Mouse (Mus musculus): ENCODE data around the gene Hapln4. TPM values are rescaled to one million over a fixed set of nuclear protein-coding genes. Genes with fewer than 3 reads are reported as not detected.
A peak's percentile ranks its signal among the peaks of the same experiment; 100 is the strongest.

Hapln4 gene
- polyA plus RNA-seq, 1 experiment, result 0.08 TPM

DNA sequence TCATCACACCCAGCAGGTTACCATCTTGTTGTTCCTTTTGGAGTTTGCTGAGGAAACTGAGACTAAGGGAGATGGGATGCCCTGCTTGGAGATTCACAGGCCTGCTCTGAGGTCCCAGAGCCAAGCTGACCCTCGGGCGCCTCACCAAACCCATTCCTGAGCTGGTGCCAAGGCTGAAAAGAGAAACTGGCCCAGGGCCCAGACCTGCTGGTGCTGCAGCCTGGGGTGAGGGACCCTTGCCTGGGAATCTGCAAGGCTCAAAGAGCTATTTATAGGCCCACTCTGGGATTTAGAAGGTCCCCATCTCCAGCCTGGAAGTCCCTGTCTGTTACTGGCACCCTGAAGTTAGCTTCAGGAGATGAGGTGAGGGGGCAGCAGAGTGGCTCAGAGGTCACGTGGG, 45.2 kb downstream of the Hapln4 start:
- 56% methylated on average over 3 of the region's 3 CpGs for WGBS

DNA sequence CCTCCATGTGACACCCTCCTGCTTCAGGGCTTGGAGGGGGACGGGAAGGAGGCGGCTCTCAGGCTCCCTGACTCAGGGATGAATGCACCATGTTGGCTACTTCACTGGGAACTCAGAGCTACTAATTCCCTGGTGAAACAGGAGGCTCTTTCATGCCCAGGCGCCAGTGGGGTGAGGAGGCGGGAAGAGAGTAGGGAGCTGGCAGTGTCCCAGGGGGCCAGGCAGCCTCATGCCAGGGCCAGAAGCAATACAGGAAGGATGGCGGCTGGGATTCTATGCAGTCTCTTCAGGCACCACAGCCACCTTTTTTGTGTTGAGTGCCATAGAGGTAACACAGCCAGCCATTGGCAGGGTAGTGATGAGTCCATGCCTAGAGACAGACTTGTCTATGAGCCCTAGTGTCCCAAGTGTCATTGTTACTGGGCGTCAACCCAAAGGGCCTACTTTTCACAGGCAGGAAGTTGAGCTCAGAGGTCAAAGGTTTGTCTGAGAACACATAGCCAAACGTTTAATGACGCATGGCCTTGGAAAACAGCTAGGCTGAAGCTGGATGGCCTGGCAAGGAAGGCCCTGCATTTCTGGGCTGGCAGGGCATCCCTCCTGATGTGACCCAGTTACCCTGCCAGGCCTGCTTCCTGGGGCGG, 46.2 kb downstream of the Hapln4 start:
- Histone ChIP-seq H3K27me3 (replicated peaks; ENCODE audit: control insufficient read depth, insufficient read depth, low read length) (no peaks in the 10 kb centered on the region), H3K27ac (ENCODE audit: insufficient read depth, low read depth, low read length) (no peak overlapping the region), H3K36me3 (ENCODE audit: control insufficient read depth, insufficient read depth, low read length) (no peaks in the 10 kb centered on the region), H3K4me1 (ENCODE audit: control insufficient read depth, insufficient read depth, low read length) (peaks cover 9% of the 10 kb centered on the region; the same call in 1 of the 2 replicates), H3K4me3 (ENCODE audit: insufficient read depth, low read depth, low read length) (no peak overlapping the region)
- WGBS, result 47% methylated on average over 9 of the region's 9 CpGs
- TF ChIP-seq POLR2A (IDR thresholded peaks at IDR 0.05; ENCODE audit: low read depth, low read length) (no peak), CTCF (conservative IDR thresholded peaks at IDR 0.05; ENCODE audit: insufficient read depth, insufficient read length, low read depth, low read length) (no peak)
- DNase-seq, result peak; percentile 75

More for the DNA sequence above, 45.2 kb downstream of the Hapln4 start:
- Histone ChIP-seq H3K36me3 (ENCODE audit: control insufficient read depth, insufficient read depth, low read length) (no peaks in the 10 kb centered on the region), H3K27me3 (replicated peaks; ENCODE audit: control insufficient read depth, insufficient read depth, low read length) (no peaks in the 10 kb centered on the region), H3K4me1 (ENCODE audit: control insufficient read depth, insufficient read depth, low read length) (peaks cover 9% of the 10 kb centered on the region; the same call in 1 of the 2 replicates), H3K4me3 (ENCODE audit: insufficient read depth, low read depth, low read length) (no peak overlapping the region), H3K27ac (ENCODE audit: insufficient read depth, low read depth, low read length) (no peak overlapping the region)
- TF ChIP-seq CTCF (conservative IDR thresholded peaks at IDR 0.05; ENCODE audit: insufficient read depth, insufficient read length, low read depth, low read length), result no peak
- peak; percentile 64 for DNase-seq

DNA sequence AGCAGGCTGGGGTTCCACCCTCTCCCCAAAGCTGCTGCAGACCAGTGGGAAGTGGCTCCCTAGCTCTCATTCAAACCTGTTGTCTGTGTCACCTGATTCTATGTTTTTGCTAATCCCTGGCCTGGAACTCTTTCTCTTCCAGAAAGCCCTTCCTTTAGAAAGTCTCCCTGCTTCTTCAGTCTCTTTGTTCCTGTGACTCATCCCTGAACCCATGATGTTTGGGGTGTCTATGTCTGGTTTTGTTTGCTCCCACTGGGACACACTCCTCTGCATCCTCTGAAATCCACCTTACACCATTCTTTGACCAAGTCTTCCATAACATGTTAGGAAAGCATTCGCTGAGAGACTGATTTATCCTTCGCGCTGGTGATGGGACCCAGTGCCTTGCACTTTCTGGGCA, 46.8 kb downstream of the Hapln4 start:
- no peak overlapping the region for H3K27ac ChIP-seq (ENCODE audit: insufficient read depth, low read depth, low read length)

DNA sequence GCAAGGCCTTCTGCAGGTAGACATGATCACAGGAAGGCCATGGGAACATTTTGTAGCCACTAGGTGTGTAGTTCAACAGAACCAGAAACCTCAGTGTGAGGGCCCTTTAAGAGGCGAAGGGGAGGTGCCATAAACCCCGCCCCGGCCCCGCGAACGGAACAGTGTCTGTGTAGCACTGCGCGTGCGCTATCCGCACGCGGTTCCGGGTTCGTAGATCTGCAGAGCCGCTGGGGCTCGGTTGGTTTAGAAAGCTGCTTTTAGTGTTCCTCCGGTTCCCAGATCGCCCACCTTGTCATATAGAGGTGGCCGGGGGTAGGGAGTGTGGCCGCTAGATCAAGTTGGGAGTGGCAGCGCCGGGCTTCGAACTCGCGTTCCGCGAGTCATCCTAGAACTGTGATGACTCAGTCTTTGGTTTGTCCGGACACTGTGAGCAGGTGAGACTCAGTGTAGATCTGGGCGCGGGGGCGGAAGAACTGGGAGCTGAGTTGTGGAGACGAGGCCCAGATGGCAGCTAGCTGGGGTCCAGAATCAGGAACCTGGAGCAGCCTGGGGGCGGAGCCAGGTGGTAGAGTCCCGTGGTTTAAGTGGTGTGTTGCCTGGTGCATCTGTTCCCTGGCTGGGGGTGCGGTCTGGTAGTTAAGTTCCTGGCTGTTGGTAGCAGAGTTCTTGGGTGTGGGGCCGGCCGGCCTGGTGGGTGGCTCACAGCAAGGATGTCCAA, 48.1 kb downstream of the Hapln4 start, which contains the start of gene Nr2c2ap:
Gene Nr2c2ap, plus strand, starts transcription at position 168 of the 718 bp plus-strand sequence.
- TF ChIP-seq POLR2A (IDR thresholded peaks at IDR 0.05; ENCODE audit: low read depth, low read length) (no peak), CTCF (conservative IDR thresholded peaks at IDR 0.05; ENCODE audit: insufficient read depth, insufficient read length, low read depth, low read length) (no peak)
- no peak within 1 kb of the TSS for H3K27ac ChIP-seq (ENCODE audit: insufficient read depth, low read depth, low read length)
- H3K36me3 ChIP-seq (ENCODE audit: control insufficient read depth, insufficient read depth, low read length), result no peaks in the 10 kb centered on the region
- DNase-seq, result peak; percentile 90
- 2% methylated on average over 37 of the region's 37 CpGs for WGBS
- peaks cover 9% of the 10 kb centered on the region; the same call in 1 of the 2 replicates for H3K4me1 ChIP-seq (ENCODE audit: control insufficient read depth, insufficient read depth, low read length)
- peak within 1 kb of the TSS; percentile 66 for H3K4me3 ChIP-seq (ENCODE audit: insufficient read depth, low read depth, low read length)
- no peaks in the 10 kb centered on the region for H3K27me3 ChIP-seq (replicated peaks; ENCODE audit: control insufficient read depth, insufficient read depth, low read length)

More for the DNA sequence above, 46.8 kb downstream of the Hapln4 start:
- Histone ChIP-seq H3K27me3 (replicated peaks; ENCODE audit: control insufficient read depth, insufficient read depth, low read length) (no peaks in the 10 kb centered on the region), H3K36me3 (ENCODE audit: control insufficient read depth, insufficient read depth, low read length) (no peaks in the 10 kb centered on the region), H3K4me3 (ENCODE audit: insufficient read depth, low read depth, low read length) (no peak overlapping the region), H3K4me1 (ENCODE audit: control insufficient read depth, insufficient read depth, low read length) (peaks cover 9% of the 10 kb centered on the region; the same call in 1 of the 2 replicates)
- DNase-seq, result no peak
- 88% methylated on average over 3 of the region's 3 CpGs for WGBS
- TF ChIP-seq CTCF (conservative IDR thresholded peaks at IDR 0.05; ENCODE audit: insufficient read depth, insufficient read length, low read depth, low read length), result no peak
- no peak for TF ChIP-seq POLR2A (IDR thresholded peaks at IDR 0.05; ENCODE audit: low read depth, low read length)

DNA sequence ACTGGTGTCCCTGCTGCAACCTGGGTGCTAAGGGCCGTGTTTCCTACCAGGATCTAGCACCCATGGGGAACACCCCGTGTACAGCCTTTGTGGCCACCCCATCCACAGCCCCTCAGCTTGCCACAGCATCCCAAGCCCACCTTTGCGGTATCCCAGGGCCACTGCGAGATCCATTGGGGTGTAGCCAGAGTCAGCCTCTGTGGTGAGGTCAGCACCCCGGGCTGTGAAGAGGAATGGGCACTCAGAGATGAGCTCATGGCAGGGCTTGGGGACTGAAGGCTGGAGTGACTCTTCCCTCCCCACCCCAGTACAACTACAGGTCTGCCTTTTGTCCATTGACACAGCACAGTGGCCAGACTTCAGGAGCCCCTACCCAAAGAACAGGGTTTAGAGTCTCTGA, 50.8 kb downstream of the Hapln4 start:
- Histone ChIP-seq H3K4me3 (ENCODE audit: insufficient read depth, low read depth, low read length) (no peak overlapping the region), H3K36me3 (ENCODE audit: control insufficient read depth, insufficient read depth, low read length) (no peaks in the 10 kb centered on the region), H3K4me1 (ENCODE audit: control insufficient read depth, insufficient read depth, low read length) (peaks cover 16% of the 10 kb centered on the region; the same call in 1 of the 2 replicates), H3K27ac (ENCODE audit: insufficient read depth, low read depth, low read length) (no peak overlapping the region), H3K27me3 (replicated peaks; ENCODE audit: control insufficient read depth, insufficient read depth, low read length) (no peaks in the 10 kb centered on the region)
- no peak for TF ChIP-seq CTCF (conservative IDR thresholded peaks at IDR 0.05; ENCODE audit: insufficient read depth, insufficient read length, low read depth, low read length)
- no peak for TF ChIP-seq POLR2A (IDR thresholded peaks at IDR 0.05; ENCODE audit: low read depth, low read length)
- 90% methylated on average over 5 of the region's 5 CpGs for WGBS
- DNase-seq, result no peak

DNA sequence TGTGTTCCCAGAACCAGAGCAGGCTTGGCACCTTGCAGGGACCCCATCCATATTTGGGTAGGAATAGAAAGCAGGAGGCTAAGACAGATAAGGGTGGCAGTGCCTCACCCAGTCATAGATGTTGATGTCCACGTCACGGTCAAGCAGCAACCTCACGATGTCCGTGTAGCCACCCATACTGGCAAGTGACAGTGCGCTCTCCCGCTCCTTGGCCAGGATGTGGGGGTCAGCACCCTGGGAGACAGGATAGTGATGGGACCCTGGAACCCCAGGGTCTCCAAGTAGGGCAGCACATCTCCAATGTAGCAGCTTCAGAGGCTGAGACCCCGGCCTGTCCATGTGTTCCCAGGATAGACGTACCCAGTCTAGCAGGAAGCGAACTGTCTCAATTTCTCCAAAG, 51.7 kb downstream of the Hapln4 start:
- no peaks in the 10 kb centered on the region for H3K27me3 ChIP-seq (replicated peaks; ENCODE audit: control insufficient read depth, insufficient read depth, low read length)
- H3K36me3 ChIP-seq (ENCODE audit: control insufficient read depth, insufficient read depth, low read length), result no peaks in the 10 kb centered on the region
- H3K27ac ChIP-seq (ENCODE audit: insufficient read depth, low read depth, low read length), result no peak overlapping the region
- no peak for DNase-seq
- TF ChIP-seq POLR2A (IDR thresholded peaks at IDR 0.05; ENCODE audit: low read depth, low read length) (no peak), CTCF (conservative IDR thresholded peaks at IDR 0.05; ENCODE audit: insufficient read depth, insufficient read length, low read depth, low read length) (no peak)
- 87% methylated on average over 9 of the region's 9 CpGs for WGBS
- peaks cover 10% of the 10 kb centered on the region; the same call in 1 of the 2 replicates for H3K4me1 ChIP-seq (ENCODE audit: control insufficient read depth, insufficient read depth, low read length)
- no peak overlapping the region for H3K4me3 ChIP-seq (ENCODE audit: insufficient read depth, low read depth, low read length)

DNA sequence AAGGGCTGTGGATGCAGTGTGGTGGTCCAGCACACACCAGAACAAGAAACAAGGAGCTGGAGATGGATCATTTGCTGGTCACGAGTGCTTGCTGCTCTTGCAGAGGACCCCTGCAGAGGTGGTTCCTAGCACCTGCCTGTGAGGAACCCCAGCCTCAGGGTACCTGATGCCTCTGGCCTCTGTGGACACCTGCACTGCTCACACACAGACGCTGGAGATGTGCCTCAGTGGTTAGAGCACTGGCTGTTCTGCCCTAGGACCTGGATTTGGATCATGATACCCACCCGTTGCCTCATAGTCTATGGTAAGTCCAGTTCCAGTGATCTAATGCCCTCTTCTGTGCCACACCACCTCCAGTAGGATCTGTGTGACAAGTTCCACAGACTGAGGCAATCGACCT, 53.3 kb downstream of the Hapln4 start:
- no peak overlapping the region for H3K27ac ChIP-seq (ENCODE audit: insufficient read depth, low read depth, low read length)
- H3K27me3 ChIP-seq (replicated peaks; ENCODE audit: control insufficient read depth, insufficient read depth, low read length), result no peaks in the 10 kb centered on the region
- H3K4me3 ChIP-seq (ENCODE audit: insufficient read depth, low read depth, low read length), result no peak overlapping the region
- DNase-seq, result no peak
- peaks cover 18% of the 10 kb centered on the region for H3K4me1 ChIP-seq (ENCODE audit: control insufficient read depth, insufficient read depth, low read length)
- TF ChIP-seq CTCF (conservative IDR thresholded peaks at IDR 0.05; ENCODE audit: insufficient read depth, insufficient read length, low read depth, low read length), result no peak
- no peak for TF ChIP-seq POLR2A (IDR thresholded peaks at IDR 0.05; ENCODE audit: low read depth, low read length)
- WGBS, result 87% methylated on average over 4 of the region's 4 CpGs
- no peaks in the 10 kb centered on the region for H3K36me3 ChIP-seq (ENCODE audit: control insufficient read depth, insufficient read depth, low read length)

All from kidney, adult 2 months (tissue).